Mouse (Mus musculus): ENCODE measurements around the gene Kel.

DNA sequence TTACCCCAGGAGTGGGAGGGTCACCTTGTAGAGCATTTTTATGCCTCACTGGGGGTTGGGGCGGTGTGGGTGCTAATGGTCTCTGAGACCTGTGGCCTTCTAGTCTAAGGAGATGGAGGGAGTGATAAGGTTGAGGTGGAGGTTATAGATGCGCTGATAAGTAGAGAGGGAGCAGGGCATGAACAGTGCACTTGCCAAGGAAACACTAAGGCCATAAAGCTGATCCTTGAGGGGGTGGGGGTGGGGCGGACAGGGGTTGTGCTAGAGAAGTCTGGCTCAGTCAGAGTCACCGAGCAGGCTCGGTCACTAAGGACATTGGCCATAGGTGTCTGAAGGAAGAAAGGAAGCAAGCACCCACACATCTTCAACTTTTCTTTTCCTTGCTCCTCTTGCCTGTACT lies 22.5 kb downstream of the Kel start:
- TF ChIP-seq POLR2A (IDR thresholded peaks at IDR 0.05; ENCODE audit: low read depth, low read length) (no peak), CTCF (IDR thresholded peaks at IDR 0.05; ENCODE audit: borderline replicate concordance, insufficient read depth, low read length) (no peak)
